Mouse (Mus musculus) kidney, adult 8-10 months (tissue): Measurements from ENCODE around the gene Ptpn1.

Source experiments
- DNase-seq, 2 experiments: peaks; one replicate each; pipeline ENCODE4 v3.0.0; 2022

Gene Ptpn1

DNA sequence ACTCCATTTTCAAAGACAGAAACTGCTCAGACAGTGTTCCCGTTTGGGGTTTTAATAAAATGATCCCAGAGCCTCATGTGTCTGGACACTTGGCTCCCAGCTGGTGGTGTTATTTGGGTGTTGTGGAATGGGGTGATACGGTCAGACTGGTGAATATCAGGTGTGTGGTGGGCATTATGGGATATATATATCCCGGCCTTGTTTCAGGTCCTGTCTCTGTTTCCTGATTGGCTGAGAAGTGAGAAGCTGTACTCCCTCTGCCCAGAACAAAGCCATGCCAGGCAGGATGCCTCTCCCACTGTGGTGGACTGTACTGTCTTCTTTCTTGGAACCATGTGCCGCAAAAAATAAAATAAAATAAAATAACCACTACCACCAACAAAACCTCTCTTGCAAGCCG lies 7.8 kb upstream of the Ptpn1 start:
- no peak for DNase-seq

DNA sequence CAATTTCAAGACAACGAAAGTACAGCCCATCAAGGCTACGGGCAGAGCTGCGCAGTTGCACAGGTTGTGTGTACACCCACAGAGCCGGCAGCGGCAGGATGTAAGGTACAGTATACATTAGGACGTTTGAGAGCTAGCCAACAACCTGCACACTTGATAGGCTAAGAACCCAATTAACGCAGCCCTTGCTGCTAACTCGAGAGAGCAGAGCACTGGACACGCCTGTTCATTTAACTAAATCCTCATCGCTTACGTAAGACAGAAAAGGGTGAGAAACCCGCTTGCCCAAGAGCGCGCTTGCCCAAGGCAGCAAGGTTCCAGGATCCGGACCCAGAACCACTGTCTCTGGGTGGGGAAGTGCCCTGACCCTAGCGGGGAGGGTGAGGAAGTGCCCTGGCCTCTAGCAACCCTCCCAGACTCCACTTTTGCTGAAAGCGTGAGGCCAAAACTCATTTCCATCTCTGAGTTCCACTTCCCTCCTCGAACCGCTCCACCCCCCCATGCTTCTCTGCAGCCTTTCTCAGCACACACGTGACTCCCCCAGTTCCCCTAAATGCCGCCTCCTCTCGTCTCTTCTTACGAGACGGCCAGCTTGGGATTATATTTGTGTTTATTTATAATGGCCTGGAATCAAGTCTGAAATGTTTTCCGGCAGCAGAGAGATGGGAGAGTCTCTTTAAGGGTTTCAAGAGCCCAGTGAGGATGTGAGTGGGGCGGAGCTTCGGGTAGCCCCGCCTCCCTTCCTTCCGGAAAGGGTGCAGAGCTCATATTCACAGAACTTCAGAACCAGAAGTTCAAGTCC lies 6.9 kb upstream of the Ptpn1 start:
- peak; percentile 87 to 93 for DNase-seq

DNA sequence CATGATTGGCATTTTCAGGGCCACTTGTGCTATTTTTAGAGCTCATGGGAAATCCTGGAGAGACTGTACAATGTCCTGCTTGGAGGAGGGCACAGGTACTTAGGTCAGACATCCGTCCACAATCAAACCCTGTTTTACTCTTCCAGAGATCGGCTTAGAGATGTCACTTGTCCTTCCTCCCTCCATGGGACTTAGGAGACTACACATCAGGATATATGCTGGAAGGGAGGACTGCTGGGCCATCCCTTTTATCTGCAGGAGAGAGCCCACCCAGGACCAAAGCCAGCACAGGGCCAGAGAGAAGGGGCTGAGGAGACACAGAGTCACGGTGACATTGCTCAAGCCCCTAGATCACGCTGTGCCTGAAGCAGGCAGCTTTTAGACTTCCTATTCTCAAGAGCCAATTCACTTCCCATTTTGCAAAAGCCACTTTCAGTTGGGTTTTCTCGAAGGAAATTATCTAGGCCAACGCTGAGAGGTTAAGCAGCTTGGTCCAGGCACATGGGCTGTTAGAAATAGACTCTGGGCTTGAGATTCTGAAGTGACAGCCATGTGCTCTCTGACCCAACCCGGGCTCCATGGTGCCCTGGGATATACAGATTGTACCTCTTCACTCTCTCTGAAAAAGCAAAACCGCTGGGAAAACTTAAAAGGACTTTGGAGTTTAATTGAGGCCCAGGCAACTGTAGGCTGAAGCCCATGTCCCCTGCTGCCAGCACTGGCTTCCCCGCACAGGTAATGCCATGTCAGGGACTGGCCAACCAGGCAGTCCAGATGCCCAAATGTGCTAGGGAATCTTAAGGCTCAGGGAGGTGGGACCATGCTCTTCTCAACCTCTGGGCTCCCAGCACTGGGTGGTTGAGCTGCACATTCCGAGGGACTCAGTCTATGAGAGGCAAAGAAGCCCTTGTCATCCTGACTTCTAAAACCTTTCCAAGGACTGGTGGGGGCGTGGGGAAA lies 5.7 kb upstream of the Ptpn1 start:
- no peak for DNase-seq

DNA sequence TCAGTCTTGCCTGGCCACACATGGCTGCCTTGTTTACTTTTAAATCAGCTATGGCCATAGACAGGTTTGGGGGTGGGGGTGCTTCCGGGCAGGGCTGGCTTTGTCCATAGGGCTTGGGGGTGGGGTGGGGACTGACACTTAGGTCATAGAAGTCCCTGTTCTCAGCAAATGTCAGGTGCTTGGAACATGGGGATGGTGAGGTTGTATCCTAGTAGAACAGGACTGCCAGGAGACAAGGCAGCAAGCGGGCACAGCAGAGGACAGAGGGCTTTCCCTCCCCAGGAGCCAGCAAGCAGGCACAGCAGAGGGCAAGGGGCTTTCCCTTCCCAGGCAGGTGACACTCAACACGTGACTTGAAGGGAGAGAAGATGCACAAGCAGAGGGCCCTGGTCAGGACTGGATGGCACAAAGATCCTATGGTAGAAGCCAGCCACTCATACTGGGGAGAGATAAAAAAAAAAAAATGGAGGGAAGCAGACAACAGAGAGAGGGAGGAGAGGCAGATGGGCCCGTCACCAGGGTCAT lies 3.8 kb upstream of the Ptpn1 start:
- DNase-seq: no peak

DNA sequence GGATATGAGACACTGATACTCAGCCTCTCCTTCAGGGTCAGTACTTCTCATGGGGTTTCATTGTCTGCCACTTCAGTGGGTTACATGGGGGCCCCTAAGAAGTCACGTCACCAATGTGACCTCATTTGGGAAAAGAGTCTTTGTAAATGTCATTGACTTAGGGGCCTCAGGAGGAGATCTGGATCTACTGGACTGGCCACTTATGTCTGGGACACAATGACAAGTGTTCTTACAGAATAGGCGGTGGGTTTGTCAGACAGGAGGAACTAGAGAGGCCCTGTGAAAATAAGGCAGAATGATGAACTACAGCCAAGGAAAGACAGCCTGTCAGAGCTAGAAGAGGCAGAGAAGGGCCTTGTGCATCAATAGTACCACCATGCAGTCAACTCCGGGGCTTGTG lies 2.9 kb upstream of the Ptpn1 start:
- DNase-seq: no peak

DNA sequence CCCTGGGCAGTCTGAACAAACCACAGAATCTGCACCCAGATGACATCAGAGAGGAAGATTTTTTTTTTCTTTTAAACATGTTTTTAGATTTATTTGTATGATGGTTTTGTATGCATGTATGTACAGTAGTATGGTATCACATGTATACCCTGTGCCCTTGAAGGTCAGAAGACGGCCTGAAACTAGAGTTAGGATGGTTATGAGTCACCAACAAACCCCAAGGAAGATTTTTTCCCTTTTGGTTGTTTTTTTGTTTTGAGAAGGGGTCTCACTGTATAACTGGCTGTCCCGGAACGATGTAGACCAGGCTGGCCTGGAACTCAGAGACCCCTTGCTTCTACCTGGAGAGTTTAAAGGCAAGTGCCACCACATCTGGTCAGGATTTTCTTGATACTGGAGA lies 882 bp upstream of the Ptpn1 start:
- DNase-seq: no peak

DNA sequence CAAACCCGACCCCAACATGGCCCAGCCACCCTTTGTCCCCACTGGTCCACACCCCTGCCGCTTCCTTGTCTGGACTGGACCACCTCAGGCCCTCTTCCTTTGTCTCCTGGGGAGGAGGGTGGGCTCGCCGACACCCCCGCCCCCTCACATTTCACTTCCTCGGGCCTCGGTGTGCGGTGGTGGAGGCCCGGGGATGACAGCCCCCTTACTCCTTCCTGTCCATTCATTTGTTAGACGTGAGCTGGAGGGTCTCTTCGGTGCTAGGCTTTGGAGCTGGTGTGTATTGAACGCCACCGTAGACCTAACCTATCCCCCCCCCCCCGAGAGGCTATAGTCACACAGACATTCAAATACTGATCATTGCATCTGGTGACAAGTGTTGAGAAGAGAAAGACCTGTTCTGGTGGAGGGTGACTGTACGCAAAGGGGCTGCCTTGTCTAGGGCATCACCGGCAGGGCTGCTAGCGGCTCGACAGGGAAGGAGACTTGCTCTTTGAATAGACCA lies 922 bp downstream of the Ptpn1 start:
- DNase-seq: no peak

DNA sequence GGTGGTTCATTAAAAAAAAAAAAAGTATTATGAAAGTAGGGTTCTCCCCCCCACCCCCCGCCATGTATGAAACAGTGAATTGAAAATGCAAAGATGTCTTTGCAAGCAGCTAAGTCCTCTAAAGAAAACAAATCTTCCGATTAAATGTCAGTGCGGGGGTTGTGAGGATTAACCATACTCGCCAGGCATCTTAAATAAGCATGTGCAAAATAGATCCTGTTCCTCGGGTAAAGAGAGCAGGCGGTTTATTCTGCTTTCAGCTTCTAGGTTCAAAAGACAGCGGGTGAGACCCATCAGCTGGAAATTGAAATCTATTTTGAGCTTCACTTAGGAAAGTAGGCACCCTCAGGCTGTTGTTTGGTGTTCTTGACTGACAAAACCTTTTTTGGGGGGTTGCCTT lies 1.5 kb downstream of the Ptpn1 start:
- DNase-seq: no peak

DNA sequence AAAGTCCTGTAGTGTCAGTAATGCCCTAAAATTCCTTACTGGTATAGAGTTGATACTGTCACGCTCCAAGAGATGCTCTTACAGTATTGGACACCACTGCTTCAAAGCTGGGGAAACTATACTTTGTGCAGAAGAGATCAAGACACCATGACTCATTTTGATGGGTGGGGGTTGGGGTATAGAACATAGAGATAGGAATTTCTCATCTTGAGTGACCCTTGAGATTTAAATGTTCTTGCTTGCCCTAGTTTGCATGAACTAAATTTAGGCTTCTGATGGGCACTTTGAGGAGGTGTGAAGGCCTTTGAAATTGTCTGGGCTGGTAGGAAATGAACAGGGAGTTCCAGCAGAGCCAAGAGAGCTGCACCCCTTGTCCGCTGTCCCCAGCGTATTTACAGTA lies 4.1 kb downstream of the Ptpn1 start:
- DNase-seq: no peak

DNA sequence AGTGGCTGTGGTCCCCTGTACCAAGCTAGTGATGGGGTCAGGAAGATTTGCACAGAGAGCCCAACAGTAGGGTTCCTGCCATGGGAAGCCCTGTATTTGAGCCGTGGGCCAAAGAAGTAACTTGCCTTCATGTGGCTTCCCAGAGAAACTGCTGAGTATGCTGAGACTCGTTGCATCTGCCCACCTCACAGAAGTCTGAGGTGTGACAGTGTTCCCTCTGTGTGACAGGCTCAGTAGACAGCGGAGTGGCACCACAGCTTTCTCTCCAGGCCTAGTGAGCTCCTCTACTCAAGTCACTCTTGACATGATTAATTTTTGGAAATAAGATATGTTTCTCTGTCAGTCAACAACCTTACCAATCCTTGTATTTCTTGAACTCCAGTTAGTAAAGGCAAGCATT lies 6.9 kb downstream of the Ptpn1 start:
- no peak for DNase-seq

DNA sequence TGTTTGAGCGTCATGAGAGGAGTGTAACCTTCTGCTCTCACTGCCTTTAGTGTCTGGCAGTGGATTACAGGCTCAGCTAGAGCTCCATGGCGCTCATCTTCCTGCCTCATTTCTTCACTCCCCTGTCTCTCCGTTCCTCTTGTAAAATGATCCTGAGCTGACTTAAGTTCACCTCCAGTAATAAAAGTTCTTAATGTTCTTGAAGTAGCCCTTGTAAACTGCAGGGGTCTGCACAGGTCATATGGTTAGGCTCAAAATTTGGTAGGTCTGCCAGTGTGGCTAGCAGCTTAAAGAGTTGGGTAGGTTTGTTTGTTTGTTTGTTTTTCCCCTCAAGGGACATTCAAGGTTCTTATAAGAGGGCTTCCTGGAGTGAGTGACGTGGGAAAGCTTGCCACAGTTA lies 7.3 kb downstream of the Ptpn1 start:
- DNase-seq: no peak

DNA sequence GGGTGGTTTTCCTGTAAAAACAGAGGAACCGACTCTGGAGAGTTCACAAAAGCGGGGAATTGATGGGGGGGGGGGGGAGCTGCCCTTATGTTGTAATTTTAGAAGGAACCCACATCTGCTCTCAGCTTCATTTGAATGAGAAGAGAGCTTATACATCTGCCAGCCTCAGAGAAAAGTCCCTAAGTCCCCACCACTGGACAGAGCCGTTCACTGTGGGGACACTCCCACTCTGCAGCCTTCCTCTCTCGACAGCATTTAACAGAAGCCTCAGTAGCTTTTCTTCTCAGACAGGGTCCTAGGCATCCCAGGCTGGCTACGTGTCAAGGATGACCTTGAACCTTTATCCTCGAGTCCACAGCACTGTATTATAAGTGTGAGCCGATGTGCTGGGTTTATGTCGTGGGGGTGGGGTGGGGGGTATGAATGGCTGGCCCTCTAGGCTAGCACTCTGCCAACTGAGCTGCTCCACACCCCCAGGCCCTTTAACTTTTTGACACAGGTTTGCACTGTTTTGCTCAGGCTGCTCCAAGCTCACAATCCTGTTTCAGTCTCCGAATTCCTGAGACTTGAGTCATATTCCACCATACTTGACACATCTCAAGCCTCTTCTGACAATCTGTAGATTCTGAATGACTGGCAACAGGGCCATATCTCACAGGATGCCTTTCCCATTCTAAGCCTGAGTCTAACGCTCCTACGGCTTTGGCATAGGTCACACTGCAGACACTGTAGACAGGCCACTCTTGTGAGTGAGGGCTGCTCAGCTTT lies 8.0 kb downstream of the Ptpn1 start:
- no peak for DNase-seq

DNA sequence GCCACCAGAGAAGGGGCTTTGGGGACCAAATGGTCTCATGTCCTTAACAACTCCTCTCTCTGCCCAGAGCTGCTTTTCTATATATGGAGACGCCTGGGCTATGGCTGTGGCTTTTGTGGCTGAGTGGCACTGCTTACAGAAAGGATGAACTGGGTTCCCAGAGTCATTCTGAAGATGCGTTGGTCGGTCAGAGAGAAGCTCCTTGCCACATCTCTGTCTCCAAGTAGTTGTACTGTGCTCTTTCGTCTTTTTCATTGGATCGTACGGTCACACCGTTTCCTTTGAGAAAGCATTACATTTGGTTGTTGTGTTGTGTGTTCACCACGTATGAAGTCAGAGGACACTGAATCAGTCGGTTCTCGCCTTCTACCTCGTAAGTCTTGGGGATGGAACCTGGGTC lies 8.8 kb downstream of the Ptpn1 start:
- no peak for DNase-seq

DNA sequence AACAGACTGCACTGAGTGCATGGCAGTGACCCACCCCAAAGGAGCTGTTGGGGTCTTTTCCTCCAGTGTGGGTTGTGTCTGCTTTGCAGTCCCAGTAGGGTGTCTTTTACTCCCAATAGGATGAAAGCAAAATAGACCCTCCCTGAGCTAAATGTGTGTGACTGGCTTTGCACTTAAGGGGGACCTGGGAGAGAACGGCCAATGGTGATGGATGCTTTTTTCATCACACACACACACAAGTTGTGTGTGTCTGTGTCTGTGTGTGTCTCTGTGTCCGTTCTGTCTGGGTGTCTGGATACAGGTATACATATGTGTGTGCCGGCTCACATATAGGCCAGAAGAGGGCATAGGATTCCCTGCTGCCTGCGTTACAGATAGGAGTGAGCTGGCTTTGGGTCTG lies 9.5 kb downstream of the Ptpn1 start:
- no peak for DNase-seq

DNA sequence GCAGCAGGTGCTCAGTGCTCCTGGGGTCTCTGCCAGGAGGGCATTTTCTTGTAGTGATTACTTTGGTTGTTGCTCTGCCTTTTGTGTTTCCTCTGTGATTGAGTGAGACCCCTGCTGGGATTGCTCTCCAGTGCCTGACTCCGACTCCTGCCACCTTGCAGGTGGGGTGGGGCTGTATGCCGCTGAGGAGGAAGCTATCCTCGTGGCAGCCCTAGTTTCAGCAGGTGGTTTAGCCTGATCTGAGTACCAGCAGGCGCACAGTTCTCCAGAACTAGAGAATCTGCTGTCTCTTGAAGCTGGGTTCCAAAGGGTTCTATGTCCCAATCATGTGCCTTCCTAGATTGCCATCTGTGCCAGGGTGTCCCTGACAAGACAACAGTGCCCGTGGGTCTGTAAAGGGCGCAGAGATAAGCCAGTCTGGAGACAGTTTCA lies 9.9 kb downstream of the Ptpn1 start:
- DNase-seq: no peak

DNA sequence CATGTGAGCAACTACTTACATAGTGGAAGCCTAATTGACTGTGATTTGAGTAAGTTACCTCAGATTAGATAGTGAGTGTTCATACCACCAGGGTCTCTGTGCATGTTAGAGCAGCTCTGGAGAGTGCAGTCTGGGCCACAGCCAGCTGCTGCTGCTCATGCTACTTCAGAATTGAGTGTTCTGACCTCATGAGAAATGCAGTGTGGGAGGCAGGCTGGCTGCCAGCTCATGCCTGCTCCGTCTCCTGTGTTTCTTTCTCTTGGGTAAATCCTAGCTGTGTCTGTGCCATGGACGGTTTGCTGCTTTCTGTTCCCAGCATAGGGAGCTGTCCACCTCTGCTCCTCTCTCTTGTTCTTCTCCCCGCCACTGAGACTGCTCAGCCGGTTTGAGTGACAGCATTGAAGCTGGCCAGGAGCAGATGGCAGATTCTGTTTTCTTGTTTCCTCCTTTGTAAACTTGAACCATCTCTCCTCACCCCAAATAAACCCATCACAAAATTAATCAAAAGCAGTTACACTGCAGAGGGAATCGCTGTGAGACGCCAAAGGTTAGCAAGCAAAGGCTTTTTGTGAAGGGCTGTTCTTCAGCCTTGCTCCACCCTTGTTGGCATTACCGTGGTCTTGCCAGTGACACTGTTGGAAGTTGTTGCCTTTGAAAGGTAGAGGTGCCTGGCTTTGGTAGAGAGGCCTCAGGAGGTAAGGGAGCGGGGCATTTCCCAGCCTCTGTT lies 10.5 kb downstream of the Ptpn1 start:
- peak; percentile 64 to 69 for DNase-seq

DNA sequence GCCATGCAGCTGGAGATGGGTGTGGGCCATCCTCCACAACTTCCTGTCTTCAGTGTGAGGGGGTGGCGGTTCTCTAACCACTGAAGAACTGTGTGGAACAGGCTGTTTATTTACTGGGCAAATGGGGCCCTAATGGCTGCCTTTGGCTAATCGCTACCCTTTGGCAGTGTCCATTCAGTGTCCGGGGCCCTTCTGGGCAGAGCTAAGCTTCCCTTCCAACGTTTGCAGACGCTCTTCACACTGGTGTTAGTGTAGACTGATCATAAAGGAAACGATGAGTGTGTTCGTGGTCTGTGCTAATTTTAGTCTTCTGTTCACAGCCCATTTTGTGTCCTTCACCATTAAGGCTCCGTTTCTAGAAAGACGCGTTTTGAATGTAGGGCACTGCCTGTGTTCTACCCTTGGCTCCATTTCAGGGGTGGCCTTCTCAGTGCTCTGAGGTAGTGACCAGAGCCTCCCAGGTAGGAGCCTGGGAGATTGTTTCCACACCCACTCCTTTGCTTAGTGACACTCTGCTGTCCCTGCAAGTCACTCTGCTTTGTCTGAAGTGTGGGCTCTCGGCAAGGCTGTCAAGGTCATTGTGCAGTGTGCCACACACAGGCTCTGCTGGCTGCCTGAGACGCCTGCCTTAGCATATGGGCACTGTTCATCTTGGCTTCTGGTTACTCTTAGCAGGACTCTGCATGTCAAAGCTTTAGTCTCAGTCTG lies 11.2 kb downstream of the Ptpn1 start:
- no peak for DNase-seq

DNA sequence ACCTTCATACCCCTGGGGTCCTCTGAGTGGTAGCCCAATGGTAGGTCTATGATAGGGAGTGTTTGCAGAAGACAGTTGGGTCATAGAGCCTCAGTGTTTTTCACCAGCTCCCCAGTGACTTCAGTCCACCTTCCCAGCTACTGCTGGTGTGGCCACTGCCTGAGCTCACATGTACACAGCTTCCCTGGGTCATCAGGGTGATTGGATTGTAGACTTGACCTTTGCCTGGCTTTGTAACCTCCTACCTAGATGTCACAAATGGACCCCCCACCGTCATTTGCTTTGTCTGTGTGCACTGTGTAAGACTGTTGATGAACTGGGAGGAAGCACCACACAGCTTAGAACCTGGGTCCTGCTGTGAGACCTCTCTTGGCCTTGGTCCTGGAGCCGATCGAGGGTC lies 12.3 kb downstream of the Ptpn1 start:
- no peak for DNase-seq

DNA sequence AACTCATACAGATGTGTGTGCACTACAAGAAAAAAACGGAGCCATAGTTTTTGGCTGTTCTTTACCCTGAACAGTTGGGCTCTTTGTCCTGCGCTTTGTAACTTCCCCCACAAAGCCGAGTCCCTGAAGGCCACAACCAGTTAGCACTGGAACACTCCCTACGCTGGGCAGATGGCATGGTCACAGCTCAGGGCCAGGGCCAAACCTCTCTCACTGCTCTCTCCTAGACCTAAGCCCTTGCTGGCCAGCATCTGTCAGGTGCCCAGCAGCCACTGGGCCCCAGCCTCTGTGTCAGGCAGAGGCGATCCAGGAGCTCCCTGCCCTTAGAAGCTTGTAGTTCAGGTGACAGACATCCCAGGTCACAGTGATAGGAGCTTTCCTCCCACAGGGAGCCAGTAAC lies 13.6 kb downstream of the Ptpn1 start:
- DNase-seq: no peak

DNA sequence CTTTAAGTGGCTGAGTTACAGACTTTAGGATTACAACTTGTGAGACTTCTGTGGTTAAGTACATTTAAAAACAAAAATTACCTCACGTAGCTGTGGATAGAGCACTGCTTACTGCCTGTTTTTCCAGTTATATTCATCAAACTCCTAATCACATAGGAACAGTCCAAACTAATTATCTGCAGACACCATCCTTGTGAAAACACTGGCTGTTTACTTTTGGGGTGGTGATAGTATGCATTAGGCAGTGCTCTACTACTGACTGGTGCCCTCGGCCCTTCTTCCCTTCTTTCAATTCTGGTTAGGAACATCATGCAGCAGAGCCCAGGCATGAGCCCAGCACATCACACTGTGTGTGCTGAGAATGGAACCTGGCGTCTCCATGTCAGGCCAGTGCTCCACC lies 15.4 kb downstream of the Ptpn1 start:
- DNase-seq: no peak

DNA sequence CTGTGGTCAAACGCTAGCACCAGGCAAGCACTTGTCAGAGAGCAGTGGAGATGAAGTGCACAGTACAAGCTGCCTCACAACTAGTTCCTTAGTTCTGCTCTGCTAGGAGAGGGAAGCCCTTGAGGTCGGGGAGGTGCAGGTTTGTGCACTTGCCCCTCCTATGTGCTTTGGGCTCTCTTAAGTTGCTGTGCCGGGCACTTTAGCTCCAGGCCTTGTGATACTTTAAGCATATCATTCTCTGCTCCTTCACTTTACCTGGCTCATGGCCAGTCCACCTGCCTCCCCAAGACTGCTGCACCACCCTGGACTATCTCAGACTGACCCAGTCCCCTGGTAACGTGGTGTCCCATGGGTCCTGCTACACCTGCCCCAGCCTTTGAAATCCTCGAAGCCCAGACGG lies 16.2 kb downstream of the Ptpn1 start:
- DNase-seq: no peak

DNA sequence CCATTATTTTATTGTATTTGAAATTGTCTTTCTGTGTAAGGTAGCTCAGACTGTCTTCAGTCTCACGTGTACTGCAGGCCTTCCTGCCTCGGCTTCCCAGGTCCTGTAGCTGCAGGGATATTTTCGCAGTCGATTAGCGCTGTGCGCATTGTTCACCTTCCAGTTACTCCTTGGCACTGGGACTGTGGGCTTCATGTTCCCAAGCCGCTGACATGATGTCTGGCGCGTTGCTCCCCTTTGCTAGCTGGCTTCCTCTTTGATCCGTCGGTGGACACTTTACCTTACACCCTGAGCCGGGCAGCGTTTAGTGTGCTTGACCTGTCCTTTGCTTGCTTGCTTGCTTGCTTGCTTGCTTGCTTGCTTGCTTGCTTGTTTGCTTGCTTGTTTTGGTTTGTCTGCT lies 16.7 kb downstream of the Ptpn1 start:
- DNase-seq: no peak
